Mouse (Mus musculus): ENCODE measurements around the gene 8030411F24Rik.
"Not testable (repeated sequence)": the region's sequence is repeated elsewhere in the genome, so short reads cannot be mapped to it uniquely, and the experiment has no call there.

- not testable (repeated sequence) for TF ChIP-seq CTCF (IDR thresholded peaks at IDR 0.05; ENCODE audit: low read depth); EP300 (optimal IDR thresholded peaks at IDR 0.05)
Observed at GRCm38 (mm10) chr2:148771397-148771796, 10.4 kb upstream of the 8030411F24Rik start, which contains the start of gene Cst11.

Data from stomach, postnatal 0 days (tissue).